Mouse (Mus musculus): ENCODE data around the gene Trib2. TPM values are rescaled to one million over a fixed set of nuclear protein-coding genes. Genes with fewer than 3 reads are reported as not detected.

Trib2 gene
- 2.0 and 3.5 TPM in 2 replicates for polyA plus RNA-seq (2012; rRNA removed)

DNA sequence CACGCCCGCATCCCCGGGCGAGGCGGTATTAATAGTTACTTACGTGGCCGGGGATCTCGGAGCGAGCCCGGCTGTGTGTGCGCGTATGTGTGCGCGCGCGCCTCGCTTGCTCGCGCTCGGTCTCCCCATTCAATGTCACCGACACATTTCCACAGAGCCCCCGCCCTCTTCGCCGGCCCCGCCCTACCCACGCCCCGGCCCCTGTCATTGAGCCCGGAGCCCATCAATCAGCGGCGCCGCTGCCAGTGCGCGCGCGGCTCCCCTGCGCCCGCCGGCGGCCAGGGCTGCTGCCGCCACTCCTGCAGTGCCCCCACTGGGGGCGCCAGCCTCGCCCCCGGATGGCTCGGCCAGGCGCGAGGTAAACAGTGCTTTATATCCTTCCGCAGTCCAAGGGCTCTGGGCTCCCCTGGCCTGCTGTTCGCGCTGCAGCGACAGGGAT lies at the start of gene Trib2:
TSS of gene Trib2 (minus strand) at position 183 of the 439 bp plus-strand sequence.

Measured in stomach, adult 2 months (tissue).